Mouse (Mus musculus) heart, adult 8-10 months (tissue): ENCODE results near the gene Grik2. TPM values are rescaled to one million over a fixed set of nuclear protein-coding genes. Genes with fewer than 3 reads are reported as not detected.
"Not testable (repeated sequence)": the region's sequence is repeated elsewhere in the genome, so short reads cannot be mapped to it uniquely, and the experiment has no call there.

Source experiments
- DNase-seq: peaks from one replicate; pipeline ENCODE4 v3.0.0; 2022; ENCODE audit warnings: low spot score
- total RNA-seq, 4 experiments: library from RNA; stranded (reverse); gene quantifications; 2 replicates each; pipeline ENCODE4 v1.2.4; 2022

Gene Grik2
- total RNA-seq, 4 experiments from 2014 or later = 0.38 to 0.78 (median 0.50) TPM

DNA sequence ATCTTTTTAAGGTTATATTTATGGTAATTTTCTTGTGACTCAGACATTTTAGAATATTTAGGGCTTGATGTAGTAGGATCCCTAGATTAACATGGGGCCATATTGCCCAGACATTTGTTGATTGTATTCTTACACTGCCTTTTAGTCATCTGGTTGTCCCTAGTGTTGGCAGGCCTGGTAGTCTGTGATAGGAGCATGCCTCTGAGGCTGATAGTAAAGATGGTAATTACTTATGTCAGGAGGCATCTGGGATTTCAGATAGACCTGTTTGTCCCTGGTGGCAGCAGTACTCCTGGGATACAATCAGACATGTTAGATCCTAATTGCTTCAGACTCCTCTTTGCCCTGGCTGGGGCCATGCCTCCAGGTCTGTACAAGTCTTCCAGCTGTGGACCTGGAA, 423.3 kb downstream of the Grik2 start:
- no peak for DNase-seq

DNA sequence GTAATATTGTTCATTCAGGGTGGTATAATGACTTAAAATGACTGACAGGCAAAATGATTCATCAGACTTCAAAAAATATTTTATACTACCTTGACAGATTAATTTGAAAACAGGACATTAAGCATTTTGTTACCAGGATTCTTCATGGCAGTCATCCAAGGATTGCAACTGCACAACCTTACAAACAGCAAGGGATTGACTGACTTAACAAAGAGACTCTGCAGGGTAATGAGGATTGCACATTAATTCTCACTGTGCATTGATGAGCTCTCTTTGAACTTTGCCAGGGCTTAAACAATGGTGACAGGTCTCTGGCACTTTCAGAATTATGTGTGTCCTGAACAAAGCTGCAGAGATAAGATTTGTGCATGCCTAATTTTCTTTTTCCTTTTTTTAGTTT, 466.2 kb downstream of the Grik2 start:
- no peak for DNase-seq

DNA sequence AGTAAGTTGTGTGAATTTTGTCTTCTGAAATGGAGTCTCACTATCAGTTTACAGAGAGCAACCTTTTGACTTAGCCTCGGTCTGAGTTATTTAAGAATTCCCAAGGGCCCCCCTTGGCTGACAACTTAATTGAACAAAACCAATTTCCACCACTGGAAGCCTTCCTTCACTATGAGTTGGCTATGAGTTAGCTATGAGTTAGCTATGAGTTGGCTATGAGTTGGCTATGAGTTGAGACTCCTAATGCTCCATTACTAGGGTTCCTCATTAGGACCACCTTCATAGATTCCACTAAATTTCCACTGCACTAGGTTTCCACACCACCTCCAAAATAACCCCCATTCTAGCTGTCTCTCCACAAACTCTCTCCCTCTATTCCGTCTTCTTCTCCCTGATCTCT, 468.7 kb downstream of the Grik2 start:
- no peak for DNase-seq

DNA sequence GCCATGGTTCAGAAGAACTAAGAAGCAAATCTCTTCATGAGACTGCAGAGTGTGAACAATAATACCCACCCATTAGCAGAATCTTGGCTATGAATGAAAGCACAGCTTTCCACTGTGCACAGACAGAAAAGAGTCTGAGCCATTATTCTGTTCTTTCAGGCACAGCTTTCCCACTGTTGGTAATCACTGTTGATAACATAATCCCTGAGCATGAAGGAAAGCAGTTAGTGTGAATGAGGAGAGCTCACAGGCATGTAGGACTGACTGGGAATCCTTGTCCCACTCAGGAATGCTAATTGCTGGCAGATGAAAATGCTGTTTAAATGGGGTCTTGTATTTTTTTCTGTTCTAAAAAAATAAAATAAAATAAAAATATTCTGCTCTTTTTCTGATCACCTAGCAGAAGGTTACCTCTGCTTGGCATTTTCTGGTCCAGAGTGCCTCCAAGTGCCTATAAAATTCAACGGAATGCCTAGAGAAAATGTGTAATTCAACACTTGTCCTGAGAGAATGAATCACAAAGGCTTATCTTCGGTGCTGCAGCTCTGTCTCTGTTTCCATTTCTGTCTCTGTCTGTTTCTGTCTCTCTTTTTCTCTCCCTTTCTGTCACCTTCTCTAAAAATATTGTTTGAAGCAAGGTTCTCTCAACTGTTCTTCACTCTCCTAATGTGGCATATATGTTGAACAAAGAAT, 532.2 kb downstream of the Grik2 start:
- DNase-seq = no peak

DNA sequence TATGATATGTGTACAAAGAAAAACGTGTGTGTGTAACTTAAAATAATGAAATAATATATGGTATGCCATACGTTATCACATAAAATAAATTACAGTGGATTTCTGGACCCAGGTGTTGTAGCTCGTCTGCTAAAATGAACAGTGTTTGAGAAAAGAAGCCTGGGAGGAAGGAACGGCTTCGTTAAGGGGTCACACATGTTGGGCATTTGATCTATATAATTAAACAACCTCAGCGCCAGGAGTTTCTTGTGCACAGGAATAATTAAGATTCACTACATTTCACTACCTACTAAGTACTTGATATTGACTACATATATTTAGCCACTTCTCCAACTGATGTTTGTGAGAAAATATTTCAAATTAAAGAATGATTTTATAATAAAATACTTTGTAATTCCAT, 551.2 kb downstream of the Grik2 start:
- DNase-seq = not testable (repeated sequence)

DNA sequence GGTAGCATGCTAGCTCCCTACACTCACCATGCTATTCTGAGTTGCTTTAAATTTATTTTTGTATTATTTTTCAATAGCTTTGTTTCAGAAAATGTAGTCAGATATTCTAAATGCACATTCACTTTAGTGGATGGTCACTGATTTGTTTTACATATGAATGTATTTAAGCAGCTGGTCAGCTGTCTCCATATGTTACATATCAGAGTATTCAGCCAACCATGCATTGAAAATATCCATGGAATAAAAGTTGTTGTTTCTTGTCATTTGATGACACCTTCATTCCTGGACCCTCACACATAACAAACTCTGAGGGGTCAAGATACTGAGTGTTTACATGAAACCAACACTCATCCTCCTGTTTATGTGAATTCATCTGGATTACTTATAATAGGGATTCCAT, 551.7 kb downstream of the Grik2 start:
- DNase-seq = not testable (repeated sequence)

DNA sequence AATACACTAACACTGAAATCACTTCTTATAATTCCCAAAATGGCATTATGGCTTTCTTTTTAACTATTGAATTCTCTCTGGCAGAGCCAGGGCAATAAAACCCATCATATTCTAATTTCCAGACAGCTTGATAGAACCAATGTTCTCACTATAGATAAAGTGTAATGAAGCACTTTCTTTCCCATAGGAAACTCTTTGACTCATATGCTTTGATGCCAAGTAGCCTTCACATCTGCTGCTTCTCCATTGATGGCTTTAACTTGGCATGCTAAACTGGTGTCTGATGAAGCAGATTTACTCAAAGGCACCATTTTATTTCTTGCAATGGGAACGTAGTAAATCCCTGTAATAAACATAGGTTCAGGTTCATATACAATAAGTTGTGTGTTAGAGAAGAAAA, 568.5 kb downstream of the Grik2 start:
- no peak for DNase-seq

DNA sequence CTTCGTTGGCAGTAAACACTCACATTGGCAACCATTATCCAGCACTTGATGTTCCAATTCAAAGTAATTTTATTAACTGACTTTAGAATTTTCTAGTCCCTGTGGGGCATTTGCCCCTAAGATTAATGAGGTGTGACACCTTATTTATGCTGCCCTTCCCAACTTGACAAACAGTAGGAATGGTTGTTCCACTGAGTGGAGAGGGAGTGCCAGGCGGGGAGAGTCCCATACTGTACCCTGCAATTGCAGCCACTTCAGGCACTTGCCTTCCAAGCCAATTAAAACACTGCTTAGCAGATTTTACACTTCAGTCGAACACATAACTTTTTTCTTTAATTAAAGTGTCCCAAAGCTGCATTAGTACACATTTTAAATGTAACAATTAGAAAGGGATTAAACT, 568.9 kb downstream of the Grik2 start:
- DNase-seq = no peak

DNA sequence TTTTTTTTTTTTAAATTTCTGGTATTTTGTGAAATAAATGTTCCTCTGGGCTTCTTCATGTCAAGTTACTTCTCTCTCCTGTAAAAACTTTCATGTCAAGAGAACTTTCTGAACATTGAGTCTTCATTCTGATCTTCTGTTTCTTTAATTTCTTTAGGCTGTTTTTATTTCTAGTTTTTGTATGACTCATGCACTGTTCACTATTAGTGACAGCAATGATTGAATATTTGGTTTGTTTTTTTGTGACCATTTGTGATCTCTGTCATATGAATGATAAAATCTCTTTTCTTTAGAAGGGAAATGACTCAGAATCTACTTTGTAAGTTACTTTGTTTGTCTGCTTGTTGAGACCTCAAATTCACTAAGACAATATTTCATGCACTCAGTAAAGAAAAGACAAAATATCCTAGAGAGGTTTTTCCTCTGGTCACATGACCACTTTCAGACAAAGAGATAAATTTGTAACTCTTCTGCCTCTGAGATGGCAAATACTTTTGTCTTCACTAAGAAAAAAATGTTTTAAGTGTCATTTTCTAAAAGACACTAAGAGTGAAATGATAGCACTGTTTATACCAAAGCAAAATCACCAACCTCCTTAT, 596.7 kb downstream of the Grik2 start:
- DNase-seq = no peak

DNA sequence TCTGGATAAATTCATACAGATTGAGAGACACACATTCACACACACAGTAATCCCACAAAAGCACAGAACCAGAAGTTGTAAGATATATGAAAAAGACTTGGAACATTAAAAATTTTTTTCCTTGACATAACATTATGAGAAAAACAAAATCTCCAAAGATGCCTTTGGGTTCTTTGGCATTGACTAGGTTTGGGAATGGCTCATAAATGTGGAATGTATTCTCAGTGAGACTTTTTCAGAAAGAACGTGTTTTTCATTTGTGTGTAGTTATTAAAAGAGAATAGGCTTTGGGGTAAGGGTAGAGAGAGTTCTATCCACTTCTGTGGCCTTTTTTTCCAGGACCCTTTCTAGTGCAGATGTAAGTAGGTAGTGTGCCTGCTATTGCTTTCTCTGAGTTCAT, 597.3 kb downstream of the Grik2 start:
- no peak for DNase-seq

DNA sequence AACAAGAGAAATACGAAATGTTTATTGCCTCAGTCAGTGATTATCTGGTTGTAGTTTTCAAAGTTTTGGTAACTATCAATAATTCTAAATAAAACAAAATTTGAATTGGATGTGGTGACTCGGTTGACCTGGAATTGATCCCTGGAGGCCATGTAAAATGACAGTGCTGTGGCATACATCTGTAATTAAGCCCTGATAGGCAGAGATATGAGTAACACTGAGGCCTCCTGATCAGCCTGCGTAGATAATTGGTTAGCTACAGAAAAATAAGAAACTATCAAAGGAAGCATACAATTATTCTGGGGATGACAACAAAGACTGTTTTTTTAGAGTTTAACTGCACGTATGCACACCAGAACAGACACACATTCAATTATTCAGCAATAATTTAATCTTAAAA, 634.4 kb downstream of the Grik2 start:
- no peak for DNase-seq

DNA sequence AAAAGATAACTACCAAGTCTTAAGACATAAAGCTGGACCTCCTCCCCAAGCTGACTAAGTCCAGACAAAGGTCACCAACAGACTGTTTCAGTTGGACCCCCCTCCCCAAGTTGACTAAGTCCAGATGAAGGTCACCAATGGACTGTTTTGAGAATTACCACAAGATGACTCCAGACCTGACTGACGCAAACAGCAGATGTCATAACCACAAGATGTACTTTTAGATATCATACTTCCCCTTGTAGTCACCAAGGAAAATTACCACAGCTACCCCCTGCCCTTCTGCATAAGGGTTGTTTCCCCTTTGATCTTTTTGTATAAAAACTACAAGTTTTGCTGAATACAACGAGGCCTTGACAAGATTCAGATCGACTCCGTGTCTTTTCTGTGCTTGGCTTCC, 637.1 kb downstream of the Grik2 start:
- not testable (repeated sequence) for DNase-seq

DNA sequence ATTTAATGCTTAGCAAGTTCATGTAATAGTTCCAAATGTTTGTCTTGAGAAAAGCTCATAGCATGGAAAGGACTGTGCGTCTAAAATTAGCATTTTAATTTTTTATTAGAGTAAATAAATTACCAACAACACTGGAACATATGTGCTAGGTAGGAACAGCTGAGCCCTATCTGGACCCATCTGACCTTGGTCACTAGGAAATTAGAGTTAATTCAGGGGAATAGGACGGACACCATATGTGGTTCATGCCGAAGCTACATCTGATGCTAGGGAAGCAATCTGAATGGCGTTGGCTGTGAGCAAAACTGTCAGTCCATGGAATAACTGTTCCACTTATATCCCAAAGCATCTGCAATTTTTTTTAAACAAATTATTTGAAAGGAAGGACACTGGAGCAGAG, 638.9 kb downstream of the Grik2 start:
- no peak for DNase-seq

DNA sequence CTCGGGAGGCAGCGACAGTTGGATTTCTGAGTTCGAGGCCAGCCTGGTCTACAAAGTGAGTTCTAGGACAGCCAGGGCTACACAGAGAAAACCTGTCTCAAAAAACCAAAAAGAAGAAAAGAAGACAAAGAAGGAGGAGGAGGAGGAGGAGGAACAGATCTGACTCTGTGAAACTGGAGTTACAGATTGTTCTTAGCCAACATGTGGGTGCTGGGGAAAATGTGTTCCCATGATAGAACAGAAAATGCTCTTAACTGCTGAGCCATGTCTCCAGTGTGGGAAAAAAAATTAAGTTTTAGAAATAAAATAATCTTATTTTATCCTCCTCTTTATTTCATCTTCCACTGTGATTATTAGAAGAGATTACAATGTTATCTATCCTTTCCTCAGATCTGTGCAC, 645.9 kb downstream of the Grik2 start:
- DNase-seq = no peak

DNA sequence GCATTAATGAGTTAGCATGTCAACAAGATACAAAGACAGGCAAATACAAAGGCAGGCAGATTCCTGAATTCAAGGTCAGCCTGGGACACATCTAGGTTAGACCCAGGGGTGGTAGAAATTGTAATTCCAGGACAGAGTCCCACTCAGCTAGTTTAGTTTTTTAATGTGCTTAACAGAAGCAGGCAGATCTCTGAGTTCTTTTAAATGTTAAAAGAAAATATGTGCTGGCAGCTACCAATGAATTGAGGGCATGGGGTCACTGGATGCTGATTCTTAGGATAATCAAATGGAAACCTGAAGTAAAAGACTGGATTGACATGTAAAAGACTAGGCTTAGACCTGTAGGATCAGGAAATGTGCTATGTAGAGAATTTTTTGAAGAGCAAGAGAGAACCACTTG, 651.8 kb downstream of the Grik2 start:
- no peak for DNase-seq

DNA sequence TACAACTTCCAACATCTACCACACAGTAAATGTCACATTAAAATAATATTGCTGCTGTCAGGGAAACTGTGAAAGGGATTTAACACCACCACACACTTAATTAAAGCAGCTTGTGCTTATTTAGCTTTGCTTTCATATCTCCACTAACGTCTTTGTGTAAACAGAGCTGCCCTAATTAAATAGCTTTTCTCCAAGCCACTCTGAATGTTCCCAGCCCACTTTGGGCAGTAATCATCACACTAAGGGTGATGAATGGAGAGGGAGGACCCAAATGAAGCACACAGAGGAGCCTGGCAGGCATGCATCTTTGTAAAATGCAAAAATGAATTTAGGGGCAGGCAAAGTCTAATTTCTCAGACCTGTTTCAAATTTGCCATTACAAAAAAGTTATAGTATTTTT, 657.3 kb downstream of the Grik2 start:
- no peak for DNase-seq

DNA sequence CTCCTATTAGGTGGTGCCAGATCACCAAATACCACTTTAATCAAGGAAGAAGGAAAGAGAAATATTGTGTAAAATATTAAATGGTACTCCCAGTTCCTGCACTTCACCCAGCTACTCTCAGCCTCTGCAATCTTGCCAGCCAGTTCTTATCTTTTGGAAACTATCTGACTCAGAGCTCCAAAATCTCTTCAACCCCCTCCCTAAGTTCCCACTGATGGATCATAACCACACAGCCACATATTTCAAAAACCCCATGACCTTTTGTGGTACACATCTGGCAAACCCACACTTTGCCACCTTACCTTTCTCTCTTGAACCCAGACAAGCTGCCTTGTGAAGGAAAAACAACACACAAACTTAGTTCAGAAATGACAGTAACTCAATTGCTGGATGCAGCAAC, 738.2 kb downstream of the Grik2 start:
- DNase-seq = no peak

DNA sequence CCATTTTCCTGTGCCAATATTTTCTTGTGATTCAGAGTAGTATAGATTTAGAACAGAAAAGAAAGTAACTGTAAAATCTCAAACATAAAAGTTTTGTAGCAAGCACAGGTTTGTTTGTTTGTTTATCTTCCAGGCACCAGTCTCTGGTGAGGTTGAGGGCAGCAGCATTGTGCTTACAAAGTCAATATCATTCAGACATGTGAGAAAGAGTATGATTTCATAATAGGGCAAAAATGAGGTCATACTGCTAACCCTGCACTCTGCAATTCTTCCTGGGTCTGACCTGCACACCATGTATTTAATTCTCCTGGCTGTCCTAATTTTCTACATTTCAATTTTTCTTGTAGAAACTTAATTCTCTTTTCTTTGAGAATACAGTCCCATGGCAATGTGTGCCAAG, 739.2 kb downstream of the Grik2 start:
- DNase-seq = no peak
